9 mouse cellular contexts compared by ENCODE assay signal in the genomic region with DNA sequence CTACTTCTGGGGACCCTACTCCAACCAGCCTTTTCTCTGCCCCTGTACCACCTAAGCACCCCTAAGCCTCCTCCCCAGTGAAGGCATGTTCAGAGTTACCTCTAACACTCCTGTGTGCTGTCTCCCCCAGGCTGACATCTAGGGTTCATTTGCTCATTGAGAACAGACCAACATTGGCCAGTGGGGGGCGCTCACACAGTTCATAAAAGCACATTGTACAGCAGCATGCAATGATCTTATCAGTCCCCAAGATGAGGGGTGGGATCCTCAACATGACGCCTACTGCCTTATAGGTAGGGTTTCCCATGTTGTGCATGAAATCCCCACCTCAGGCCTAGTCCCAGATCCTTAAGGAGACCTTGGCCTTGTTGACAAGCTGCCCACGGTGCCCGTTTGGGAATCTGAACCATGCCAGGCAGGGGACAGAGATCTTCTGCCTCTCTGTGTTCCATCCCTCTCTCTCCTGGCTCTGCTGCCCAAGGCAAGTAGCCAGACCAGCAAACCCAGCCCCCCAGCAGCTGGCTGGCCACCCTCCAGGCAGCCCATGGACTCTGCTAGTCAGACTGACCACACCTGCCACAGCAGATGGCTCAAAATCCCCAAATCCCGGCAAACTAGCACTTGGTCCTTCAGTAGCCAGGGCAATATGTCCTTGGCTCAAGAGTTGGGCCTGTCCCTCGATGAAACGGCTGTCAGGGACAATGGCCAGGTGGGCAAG. TPM values are rescaled to one million over a fixed set of nuclear protein-coding genes. Genes with fewer than 3 reads are reported as not detected.
DNase-seq lines count a peak whose midpoint lies in the region; ATAC-seq and TF ChIP-seq lines count a peak whose summit lies in the region.
"Had no signal": no experiment of that assay in that cellular context is flagged by ENCODE, and none has a peak within 500 bp of the region (broad histone marks: within the 10 kb centered on the region; RNA-seq: fewer than 3 reads in every experiment).

No protein-coding gene starts in this region.

- 0 out of 2 replicates have a peak, but pooled peaks have one; percentile 18 for TF ChIP-seq CTCF in G1E (IDR thresholded peaks at IDR 0.05; ENCODE audit: low read depth, low read length)

- no peaks in the 10 kb centered on the region for H3K4me1 ChIP-seq in kidney, embryonic 16.5 days (ENCODE audit: insufficient read depth, low read length)
- no peaks in the 10 kb centered on the region for H3K4me1 ChIP-seq in kidney, embryonic 14.5 days (ENCODE audit: control insufficient read depth, insufficient read depth, low read length)
- H3K4me1 ChIP-seq in G1E (ENCODE audit: insufficient read depth, low read depth, low read length), result no peaks in the 10 kb centered on the region; the same call in 1 of the 2 replicates

- H3K27ac ChIP-seq in kidney, embryonic 16.5 days (ENCODE audit: low read length), result no peak overlapping the region
- H3K27ac ChIP-seq in kidney, embryonic 14.5 days (ENCODE audit: low read depth, low read length), result no peak overlapping the region

- no peaks in the 10 kb centered on the region for H3K36me3 ChIP-seq in kidney, embryonic 16.5 days (ENCODE audit: insufficient read depth, low read length)
- H3K36me3 ChIP-seq in kidney, embryonic 14.5 days (ENCODE audit: control insufficient read depth, insufficient read depth, low read length), result no peaks in the 10 kb centered on the region
- H3K36me3 ChIP-seq in G1E (replicated peaks), result no peaks in the 10 kb centered on the region

- no peaks in the 10 kb centered on the region; the same call in 1 of the 2 replicates for H3K9me3 ChIP-seq in kidney, embryonic 16.5 days (ENCODE audit: low read length)
- no peaks in the 10 kb centered on the region for H3K9me3 ChIP-seq in kidney, embryonic 14.5 days (ENCODE audit: control insufficient read depth, low read length)
- no peaks in the 10 kb centered on the region; the same call in 1 of the 2 replicates for H3K9me3 ChIP-seq in G1E (replicated peaks)

- H3K4me3 ChIP-seq in kidney, embryonic 16.5 days (ENCODE audit: low read length), result no peak overlapping the region
- no peak overlapping the region for H3K4me3 ChIP-seq in kidney, embryonic 14.5 days (ENCODE audit: low read length)
- no peak overlapping the region for H3K4me3 ChIP-seq in G1E (ENCODE audit: low read depth, low read length)

- no peak overlapping the region for H3K4me2 ChIP-seq in kidney, embryonic 16.5 days (replicated peaks; ENCODE audit: low read depth, low read length)
- H3K4me2 ChIP-seq in kidney, embryonic 14.5 days (replicated peaks; ENCODE audit: low read depth, low read length), result no peak overlapping the region

- H3K27me3 ChIP-seq in kidney, embryonic 16.5 days (ENCODE audit: insufficient read depth, low read length), result no peaks in the 10 kb centered on the region
- no peaks in the 10 kb centered on the region for H3K27me3 ChIP-seq in kidney, embryonic 14.5 days (ENCODE audit: control insufficient read depth, insufficient read depth, low read length)
- H3K27me3 ChIP-seq in G1E (ENCODE audit: insufficient read depth, low read length), result 0 out of 2 replicates have a peak, but pooled peaks cover 2% of the 10 kb centered on the region

- 0 out of 2 replicates have a peak, but pooled peaks have one; percentile 15 for ATAC-seq in kidney, embryonic 16.5 days (ENCODE audit: low FRiP score, low TSS enrichment)
- ATAC-seq in kidney, embryonic 14.5 days (ENCODE audit: low FRiP score, low TSS enrichment), result no peak
- no peak for ATAC-seq in G1E (ENCODE audit: extremely low read depth, insufficient number of reproducible peaks, low FRiP score, poor library complexity, severe bottlenecking)

- DNase-seq in G1E (ENCODE audit: low spot score), result no peak
- peak; percentile 29 to 56 for DNase-seq in cerebellum, adult 18-20 months
- peak; percentile 32 for DNase-seq in gastrocnemius, adult 18-20 months (ENCODE audit: low spot score)
- DNase-seq in left cerebral cortex, adult 8-10 months (ENCODE audit: low spot score in 2 of 2), result peak; percentile 56 to 77
- peak; percentile 33 for DNase-seq in retina, postnatal 7 days (ENCODE audit: low read depth, low spot score)
- DNase-seq in urinary bladder, adult 18-20 months (ENCODE audit: low spot score in 2 of 2), result no peak

- 53% methylated on average over 7 of the region's 7 CpGs for WGBS in kidney, embryonic 16.5 days
- 54% methylated on average over 7 of the region's 7 CpGs for WGBS in kidney, embryonic 14.5 days

- no peak overlapping the region for H3K9ac ChIP-seq in kidney, embryonic 16.5 days (replicated peaks; ENCODE audit: low read length)
- H3K9ac ChIP-seq in kidney, embryonic 14.5 days (ENCODE audit: low read depth, low read length), result no peak overlapping the region

RNA-seq across cellular contexts. Expression of gene Sstr5, which starts 11.9 kb away (rescaled TPM):
- 0.13 TPM in 1 of 2 replicates, not detected in the other for polyA plus RNA-seq in kidney, embryonic 16.5 days (2015; fragmentation: Nextera tagmentation; extraction: Ambion mirVana)
- not detected in 2 replicates for polyA plus RNA-seq in kidney, embryonic 14.5 days (2014; fragmentation: Nextera tagmentation; extraction: Ambion mirVana)
- total RNA-seq in G1E (2014; fragmentation: Nextera tagmentation) (not detected in 2 replicates), G1E (2017) (0.16 TPM in 1 of 2 replicates, not detected in the other)
- polyA plus RNA-seq in G1E (2012), result not detected in 2 replicates
- total RNA-seq in gastrocnemius, adult 18-20 months (2021), result not detected
- 1 to 10 TPM; 1.4 to 1.7 (median 1.5) TPM for total RNA-seq in left cerebral cortex, adult 8-10 months (2022)
- total RNA-seq: gastrocnemius, adult 8-10 months had no signal

RNA-seq across cellular contexts. Expression of gene Tekt4, which starts 54.6 kb away (rescaled TPM):
- not detected in 2 replicates for polyA plus RNA-seq in kidney, embryonic 16.5 days (2015; fragmentation: Nextera tagmentation; extraction: Ambion mirVana)
- not detected in 2 replicates for polyA plus RNA-seq in kidney, embryonic 14.5 days (2014; fragmentation: Nextera tagmentation; extraction: Ambion mirVana)
- total RNA-seq in G1E (2014; fragmentation: Nextera tagmentation) (not detected in 2 replicates), G1E (2017) (not detected in 2 replicates)
- not detected in 2 replicates for polyA plus RNA-seq in G1E (2012)
- total RNA-seq in gastrocnemius, adult 18-20 months (2021), result not detected
- total RNA-seq in left cerebral cortex, adult 8-10 months (2022), result 1 to 10 TPM in 1 of 4 experiments, under 1 TPM in 3; 0.76 to 2.1 (median 0.87) TPM
- total RNA-seq: gastrocnemius, adult 8-10 months had no signal

Comparison
In these comparisons a context has a peak if more than half of its experiments do, and no peak if none do; other contexts are left out.
1. DNase-seq: peak in cerebellum, adult 18-20 months (2 of 2), gastrocnemius, adult 18-20 months (single experiment), left cerebral cortex, adult 8-10 months (2 of 2) and retina, postnatal 7 days (single experiment); none in G1E (single experiment) and urinary bladder, adult 18-20 months (0 of 2).